Mouse (Mus musculus): Measurements from ENCODE around the gene Mbnl2. TPM values are rescaled to one million over a fixed set of nuclear protein-coding genes. Genes with fewer than 3 reads are reported as not detected.

Gene Mbnl2
- polyA plus RNA-seq, 1 experiment: 110 TPM

DNA sequence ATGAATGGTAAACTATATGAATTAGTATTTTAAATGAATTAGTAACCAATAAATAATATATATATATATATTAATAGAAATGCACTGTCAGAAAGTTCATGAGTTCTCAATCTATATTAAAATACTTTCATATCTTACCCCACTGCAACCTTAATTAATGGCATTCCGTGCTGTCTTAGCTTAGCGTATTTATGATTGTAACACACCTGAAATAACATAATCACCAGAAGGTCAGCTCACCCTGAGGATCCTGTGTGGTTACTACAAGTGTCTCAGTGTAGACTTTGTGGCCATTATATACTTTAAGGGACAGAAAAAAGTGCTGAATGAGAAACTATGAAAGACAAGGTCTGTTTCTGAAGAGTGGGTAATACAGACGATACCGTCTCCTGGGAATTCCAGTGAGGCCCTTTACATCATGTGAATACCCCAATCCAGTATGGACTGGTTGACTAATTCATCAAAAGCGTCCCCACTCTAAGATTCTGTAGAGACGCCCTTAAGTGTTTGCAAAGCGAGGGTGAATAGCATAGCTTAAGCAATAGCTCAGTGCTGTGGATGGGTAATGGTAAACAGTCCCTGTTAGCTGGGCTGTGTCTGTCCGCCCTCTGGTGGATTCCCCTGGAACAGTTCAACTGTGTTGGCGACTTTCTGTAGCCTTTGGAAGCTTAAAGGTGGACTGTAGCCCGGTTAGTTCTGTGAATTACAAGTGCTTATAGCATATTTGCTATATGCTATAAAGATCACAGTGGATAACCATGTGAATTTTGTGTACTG is 122.6 kb downstream of the Mbnl2 start:
- no peaks in the 10 kb centered on the region for H3K4me1 ChIP-seq (ENCODE audit: control insufficient read depth, insufficient read depth, low read length)
- TF ChIP-seq POLR2A (IDR thresholded peaks at IDR 0.05; ENCODE audit: borderline replicate concordance, low read depth, low read length): no peak
- peak; percentile 79 for TF ChIP-seq CTCF (IDR thresholded peaks at IDR 0.05; ENCODE audit: low read depth, low read length)
- no peak overlapping the region for H3K27ac ChIP-seq (ENCODE audit: insufficient read depth, low read depth, low read length)
- no peak overlapping the region for H3K4me3 ChIP-seq (ENCODE audit: insufficient read depth, low read length)

DNA sequence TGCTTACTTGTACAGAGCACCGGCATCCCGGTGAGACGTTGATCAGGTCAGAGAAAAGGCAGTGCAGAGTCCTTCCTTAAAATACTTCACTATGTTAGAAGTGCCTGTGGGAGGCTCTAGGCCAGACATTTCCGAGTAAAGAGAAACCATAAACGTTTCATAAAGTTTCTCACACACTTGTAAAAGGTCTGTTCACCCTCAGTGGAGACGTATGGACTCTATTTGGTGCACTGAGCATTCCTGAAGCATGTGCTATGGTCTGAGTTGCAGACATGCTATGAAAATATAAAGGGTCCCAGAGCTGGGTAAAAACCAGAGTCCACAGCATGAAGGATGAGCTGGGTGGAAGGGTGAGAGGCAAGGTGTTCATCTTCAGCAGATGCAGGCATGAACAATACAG is 124.1 kb downstream of the Mbnl2 start:
- TF ChIP-seq CTCF (IDR thresholded peaks at IDR 0.05; ENCODE audit: low read depth, low read length) (no peak), POLR2A (IDR thresholded peaks at IDR 0.05; ENCODE audit: borderline replicate concordance, low read depth, low read length) (no peak)
- H3K4me1 ChIP-seq (ENCODE audit: control insufficient read depth, insufficient read depth, low read length): no peaks in the 10 kb centered on the region
- no peak overlapping the region for H3K27ac ChIP-seq (ENCODE audit: insufficient read depth, low read depth, low read length)
- H3K4me3 ChIP-seq (ENCODE audit: insufficient read depth, low read length): no peak overlapping the region

DNA sequence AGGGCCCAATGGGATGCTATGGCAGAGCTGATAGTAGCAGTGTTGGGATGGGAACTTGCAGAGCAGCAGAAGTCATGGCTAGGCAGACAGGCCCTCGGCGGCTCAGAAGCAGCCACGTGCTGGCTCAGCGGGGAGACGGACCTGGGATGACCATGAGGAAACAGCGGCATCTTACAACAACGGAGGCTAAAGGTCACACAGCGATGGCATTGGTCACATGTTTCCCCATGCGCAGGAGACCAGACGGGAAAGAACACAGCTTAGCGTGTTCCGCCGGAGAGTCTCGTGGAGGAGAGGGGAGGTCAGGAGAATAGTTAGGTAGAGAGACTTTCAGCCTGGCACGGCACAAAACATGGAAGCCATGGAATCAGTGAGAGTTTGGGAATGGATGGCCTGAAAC is 125.7 kb downstream of the Mbnl2 start:
- no peak overlapping the region for H3K27ac ChIP-seq (ENCODE audit: insufficient read depth, low read depth, low read length)
- H3K4me1 ChIP-seq (ENCODE audit: control insufficient read depth, insufficient read depth, low read length): no peaks in the 10 kb centered on the region
- TF ChIP-seq CTCF (IDR thresholded peaks at IDR 0.05; ENCODE audit: low read depth, low read length): no peak
- no peak for TF ChIP-seq POLR2A (IDR thresholded peaks at IDR 0.05; ENCODE audit: borderline replicate concordance, low read depth, low read length)
- H3K4me3 ChIP-seq (ENCODE audit: insufficient read depth, low read length): no peak overlapping the region

DNA sequence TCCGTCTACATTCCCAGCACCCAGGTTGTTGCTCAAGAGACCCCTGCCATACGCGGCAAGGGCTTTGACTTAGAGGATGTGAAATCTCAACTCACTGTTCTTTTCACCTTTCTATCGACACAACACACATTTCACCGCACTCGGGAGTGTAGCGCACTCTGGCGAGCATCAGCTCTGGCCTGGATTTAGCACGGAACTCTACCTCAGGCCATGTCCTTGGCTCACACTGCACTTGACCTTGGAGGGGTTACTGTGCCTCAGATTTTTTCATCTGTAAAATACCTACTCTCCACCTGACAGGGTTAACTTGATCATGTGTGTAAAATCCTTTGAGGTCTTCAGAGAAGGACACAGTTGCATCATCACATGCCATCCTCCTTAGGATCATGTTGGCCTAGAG is 127.2 kb downstream of the Mbnl2 start:
- Histone ChIP-seq H3K4me1 (ENCODE audit: control insufficient read depth, insufficient read depth, low read length) (peaks cover 6% of the 10 kb centered on the region; the same call in 1 of the 2 replicates), H3K27ac (ENCODE audit: insufficient read depth, low read depth, low read length) (no peak overlapping the region), H3K4me3 (ENCODE audit: insufficient read depth, low read length) (no peak overlapping the region)
- TF ChIP-seq POLR2A (IDR thresholded peaks at IDR 0.05; ENCODE audit: borderline replicate concordance, low read depth, low read length) (no peak), CTCF (IDR thresholded peaks at IDR 0.05; ENCODE audit: low read depth, low read length) (no peak)

DNA sequence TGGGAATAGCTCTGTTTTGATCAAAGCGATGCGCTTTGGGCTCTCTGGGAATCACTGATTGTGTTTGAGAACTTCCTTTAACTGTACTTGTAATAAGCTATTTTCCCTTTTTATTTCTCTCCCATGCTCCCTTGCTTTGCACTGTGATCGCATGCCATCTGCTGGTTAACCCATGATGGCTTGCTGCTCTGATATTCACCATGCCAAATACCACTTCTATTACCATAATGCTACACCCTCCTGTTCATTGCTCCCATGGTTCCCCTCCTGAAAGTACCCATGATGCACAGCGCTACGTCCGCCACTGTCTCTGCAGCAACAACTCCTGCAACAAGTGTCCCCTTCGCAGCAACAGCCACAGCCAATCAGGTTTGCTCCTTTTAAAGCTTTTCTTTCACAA is 128.9 kb downstream of the Mbnl2 start:
- H3K4me1 ChIP-seq (ENCODE audit: control insufficient read depth, insufficient read depth, low read length): peaks cover 6% of the 10 kb centered on the region; the same call in 1 of the 2 replicates
- TF ChIP-seq CTCF (IDR thresholded peaks at IDR 0.05; ENCODE audit: low read depth, low read length) (no peak), POLR2A (IDR thresholded peaks at IDR 0.05; ENCODE audit: borderline replicate concordance, low read depth, low read length) (no peak)

DNA sequence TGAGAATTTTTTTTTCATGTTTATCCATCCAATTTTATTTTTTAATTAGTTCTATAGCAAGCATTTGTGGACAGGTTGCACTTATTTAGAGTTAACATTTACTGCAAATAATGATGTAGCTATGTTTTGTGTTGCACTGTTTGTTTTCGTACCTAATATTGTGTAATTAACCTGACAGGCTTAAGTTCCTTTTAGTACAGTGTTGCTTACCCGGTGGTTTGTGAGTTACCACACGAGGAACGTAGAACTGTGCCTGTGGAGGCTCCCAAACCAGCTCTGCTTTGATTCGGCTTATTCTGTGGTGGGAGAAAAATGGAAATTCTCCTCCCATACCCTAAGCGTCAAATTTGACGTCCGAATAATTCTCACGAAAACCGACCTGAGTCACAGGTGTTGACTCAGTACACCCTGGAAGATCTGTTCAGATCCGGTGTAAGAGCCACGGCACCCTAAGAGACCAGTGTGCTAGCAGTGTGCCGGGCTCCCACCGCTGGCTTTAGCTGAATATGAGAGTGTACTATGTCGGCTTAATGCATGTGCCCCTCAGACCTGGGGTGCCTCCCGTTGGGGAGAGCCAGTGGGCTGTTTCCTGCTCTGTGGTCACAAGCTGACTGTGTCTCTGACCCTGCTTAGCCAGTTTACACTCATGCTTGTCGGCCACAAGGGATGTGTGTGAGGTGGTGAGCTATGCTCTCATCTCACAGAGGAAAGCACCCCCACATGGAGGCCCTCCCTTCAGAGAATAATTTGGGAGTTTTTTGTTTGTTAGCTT is 129.5 kb downstream of the Mbnl2 start:
- Histone ChIP-seq H3K4me1 (ENCODE audit: control insufficient read depth, insufficient read depth, low read length) (peaks cover 6% of the 10 kb centered on the region; the same call in 1 of the 2 replicates), H3K4me3 (ENCODE audit: insufficient read depth, low read length) (no peak overlapping the region), H3K27ac (ENCODE audit: insufficient read depth, low read depth, low read length) (no peak overlapping the region)
- TF ChIP-seq POLR2A (IDR thresholded peaks at IDR 0.05; ENCODE audit: borderline replicate concordance, low read depth, low read length) (no peak), CTCF (IDR thresholded peaks at IDR 0.05; ENCODE audit: low read depth, low read length) (no peak)

More for the DNA sequence above, 128.9 kb downstream of the Mbnl2 start:
- Histone ChIP-seq H3K4me3 (ENCODE audit: insufficient read depth, low read length) (no peak overlapping the region), H3K27ac (ENCODE audit: insufficient read depth, low read depth, low read length) (no peak overlapping the region)

DNA sequence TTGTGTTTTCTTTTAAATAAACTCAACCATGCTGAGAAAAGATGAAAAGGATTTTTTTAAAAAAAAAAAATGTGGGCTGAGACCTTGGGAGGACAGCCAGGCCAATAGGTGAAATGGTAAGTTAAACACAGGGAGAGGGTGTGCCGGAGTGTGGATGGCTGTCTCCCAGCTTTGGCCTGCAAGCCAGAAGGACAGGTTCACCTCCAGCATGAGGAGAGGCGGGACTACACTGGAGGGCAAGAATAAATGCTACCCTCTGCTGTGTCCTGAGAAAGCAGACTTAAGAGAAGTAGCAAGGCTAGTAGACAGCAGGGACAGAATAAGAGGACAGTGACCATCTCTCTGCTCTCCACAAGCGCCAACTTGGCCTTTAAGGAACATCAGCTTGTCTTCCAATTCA is 130.1 kb downstream of the Mbnl2 start:
- no peak overlapping the region for H3K4me3 ChIP-seq (ENCODE audit: insufficient read depth, low read length)
- no peak overlapping the region for H3K27ac ChIP-seq (ENCODE audit: insufficient read depth, low read depth, low read length)
- peaks cover 6% of the 10 kb centered on the region; the same call in 1 of the 2 replicates for H3K4me1 ChIP-seq (ENCODE audit: control insufficient read depth, insufficient read depth, low read length)
- TF ChIP-seq POLR2A (IDR thresholded peaks at IDR 0.05; ENCODE audit: borderline replicate concordance, low read depth, low read length): no peak
- no peak for TF ChIP-seq CTCF (IDR thresholded peaks at IDR 0.05; ENCODE audit: low read depth, low read length)

DNA sequence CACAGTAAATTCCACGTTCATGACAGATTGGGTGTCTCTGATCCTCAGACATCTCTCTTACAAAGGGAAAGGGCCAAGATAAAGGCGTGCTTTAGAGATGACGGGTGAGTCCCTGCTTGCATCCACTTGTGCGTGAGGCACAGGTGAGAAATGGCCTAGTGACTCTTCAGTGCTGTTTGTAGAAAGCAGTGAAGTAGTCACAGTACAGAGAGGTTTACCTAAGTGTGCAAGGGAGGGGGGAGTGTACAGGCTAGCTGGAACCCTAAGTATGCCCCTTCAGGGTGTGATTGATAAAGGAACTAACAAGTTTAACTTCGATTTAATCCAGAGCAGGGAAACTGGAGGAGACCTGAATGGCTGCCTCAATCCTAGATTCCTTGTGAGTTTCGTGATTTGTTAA is 130.8 kb downstream of the Mbnl2 start:
- no peak overlapping the region for H3K4me3 ChIP-seq (ENCODE audit: insufficient read depth, low read length)
- TF ChIP-seq POLR2A (IDR thresholded peaks at IDR 0.05; ENCODE audit: borderline replicate concordance, low read depth, low read length) (no peak), CTCF (IDR thresholded peaks at IDR 0.05; ENCODE audit: low read depth, low read length) (no peak)
- H3K27ac ChIP-seq (ENCODE audit: insufficient read depth, low read depth, low read length): no peak overlapping the region
- peaks cover 6% of the 10 kb centered on the region; the same call in 1 of the 2 replicates for H3K4me1 ChIP-seq (ENCODE audit: control insufficient read depth, insufficient read depth, low read length)

DNA sequence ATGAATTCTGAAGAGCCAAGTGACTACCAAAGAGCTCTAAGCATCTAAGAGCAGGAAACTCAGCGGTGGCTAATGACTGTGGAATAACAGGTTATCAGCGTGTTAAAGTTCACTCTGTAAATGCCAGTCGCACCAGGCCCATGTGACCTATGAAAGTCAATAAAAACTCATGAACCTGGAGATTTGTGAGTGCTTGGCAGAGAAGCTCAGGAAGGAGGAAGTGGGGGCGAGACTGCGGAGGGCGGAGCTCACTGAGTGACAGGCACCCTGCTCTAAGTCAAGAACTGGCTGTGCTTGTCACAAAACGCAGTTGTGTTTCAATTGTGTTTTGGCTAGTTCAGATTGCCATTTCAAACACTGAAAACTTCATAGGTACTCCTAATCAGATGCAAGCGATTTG is 131.4 kb downstream of the Mbnl2 start:
- TF ChIP-seq POLR2A (IDR thresholded peaks at IDR 0.05; ENCODE audit: borderline replicate concordance, low read depth, low read length): no peak
- TF ChIP-seq CTCF (IDR thresholded peaks at IDR 0.05; ENCODE audit: low read depth, low read length): no peak
- Histone ChIP-seq H3K4me1 (ENCODE audit: control insufficient read depth, insufficient read depth, low read length) (peaks cover 6% of the 10 kb centered on the region; the same call in 1 of the 2 replicates), H3K4me3 (ENCODE audit: insufficient read depth, low read length) (no peak overlapping the region), H3K27ac (ENCODE audit: insufficient read depth, low read depth, low read length) (no peak overlapping the region)

DNA sequence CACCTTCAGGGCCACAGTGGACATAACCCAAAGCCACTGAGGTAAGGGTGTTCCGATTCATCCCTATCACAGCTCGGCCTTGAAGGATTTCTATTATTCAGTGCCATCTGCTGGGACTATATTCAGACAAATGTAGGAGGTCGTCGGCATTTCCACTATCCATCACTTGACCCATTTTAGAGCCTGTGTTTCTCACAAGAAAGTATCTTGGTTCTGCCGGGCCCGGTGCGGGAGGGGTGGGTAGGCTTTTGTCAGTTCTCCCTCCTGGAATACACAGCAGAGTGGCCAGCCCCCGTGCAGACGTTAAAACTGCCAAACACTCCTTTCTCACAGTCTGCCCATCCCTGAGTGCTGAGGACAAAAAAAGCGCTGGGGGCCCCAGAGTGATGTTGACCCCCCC is 134.4 kb downstream of the Mbnl2 start:
- Histone ChIP-seq H3K4me1 (ENCODE audit: control insufficient read depth, insufficient read depth, low read length) (peaks cover 6% of the 10 kb centered on the region; the same call in 1 of the 2 replicates), H3K27ac (ENCODE audit: insufficient read depth, low read depth, low read length) (no peak overlapping the region), H3K4me3 (ENCODE audit: insufficient read depth, low read length) (no peak overlapping the region)
- no peak for TF ChIP-seq CTCF (IDR thresholded peaks at IDR 0.05; ENCODE audit: low read depth, low read length)
- no peak for TF ChIP-seq POLR2A (IDR thresholded peaks at IDR 0.05; ENCODE audit: borderline replicate concordance, low read depth, low read length)
